Mouse (Mus musculus) midbrain, embryonic 15.5 days (tissue): Measurements from ENCODE around the gene Rpl9-ps1. TPM values are rescaled to one million over a fixed set of nuclear protein-coding genes. Genes with fewer than 3 reads are reported as not detected.

Experiments used
- ATAC-seq: fragments of 200-750 bp; cut with Nextera tagmentation; replicated peaks from 2 replicates; pipeline ENCODE4 v1.8.0; 2017; ENCODE audit warnings: moderate TSS enrichment
- H3K27ac ChIP-seq: fragments of 300-500 bp; sonication (generic); 2 replicates; pipeline ENCODE4 v1.5.1; 2015; ENCODE audit warnings: mild to moderate bottlenecking, inconsistent platforms
- H3K27me3 ChIP-seq: fragments of 300-500 bp; sonication (generic); replicated peaks from 2 replicates; pipeline ENCODE4 v1.6.1; 2015; ENCODE audit warnings: inconsistent platforms
- H3K36me3 ChIP-seq: fragments of 300-500 bp; sonication (generic); replicated peaks from 2 replicates; pipeline ENCODE4 v1.6.1; 2015; ENCODE audit warnings: inconsistent platforms
- H3K4me1 ChIP-seq: fragments of 300-500 bp; sonication (generic); 2 replicates; pipeline ENCODE4 v1.6.1; 2015; ENCODE audit warnings: inconsistent platforms
- H3K4me2 ChIP-seq: fragments of 300-500 bp; sonication (generic); 2 replicates; pipeline ENCODE4 v1.6.1; 2015; ENCODE audit warnings: inconsistent platforms, mild to moderate bottlenecking, moderate library complexity
- H3K4me3 ChIP-seq: fragments of 300-500 bp; sonication (generic); 2 replicates; pipeline ENCODE4 v1.5.1; 2015; ENCODE audit warnings: mild to moderate bottlenecking, inconsistent platforms
- H3K9ac ChIP-seq: fragments of 300-500 bp; sonication (generic); 2 replicates; pipeline ENCODE4 v1.6.1; 2015; ENCODE audit warnings: mild to moderate bottlenecking, inconsistent platforms
- H3K9me3 ChIP-seq: fragments of 300-500 bp; sonication (generic); 2 replicates; pipeline ENCODE4 v1.6.1; 2016; ENCODE audit warnings: inconsistent platforms
- WGBS: fragments of 180-500 bp; shearing (Covaris S2); methylation state at CpG from one replicate; pipeline ENCODE4 v1.1.7; 2015; ENCODE audit warnings: mixed read lengths; 5-methylcytosine and 5-hydroxymethylcytosine counted together
- polyA plus RNA-seq: library from polyadenylated mRNA; unstranded; fragments of >200 nt; fragmentation: Nextera tagmentation; extraction: Ambion mirVana; gene quantifications from 2 replicates; pipeline ENCODE4 v1.2.1, GENCODE M21; 2015

Gene Rpl9-ps1
- polyA plus RNA-seq = not detected in 2 replicates

- WGBS = 88% methylated on average over 1 of the region's 1 CpGs
- H3K9ac ChIP-seq = no peak within 1 kb of the TSS
- no peak within 1 kb of the TSS for H3K4me2 ChIP-seq
- no peaks in the 10 kb centered on the region for H3K4me1 ChIP-seq
- H3K36me3 ChIP-seq = no peaks in the 10 kb centered on the region
- H3K9me3 ChIP-seq = no peaks in the 10 kb centered on the region
- no peaks in the 10 kb centered on the region for H3K27me3 ChIP-seq
- ATAC-seq = no peak
- no peak within 1 kb of the TSS for H3K27ac ChIP-seq
- no peak within 1 kb of the TSS for H3K4me3 ChIP-seq
Measured at GRCm38 (mm10) chr11:83645521-83645920, at the start of gene Rpl9-ps1. TSS of gene Rpl9-ps1 (minus strand) at chr11:83645621.

- H3K9me3 ChIP-seq = no peaks in the 10 kb centered on the region
- no peak overlapping the region for H3K4me2 ChIP-seq
- no peak for ATAC-seq
- no peaks in the 10 kb centered on the region for H3K4me1 ChIP-seq
- H3K4me3 ChIP-seq = no peak overlapping the region
- H3K27ac ChIP-seq = no peak overlapping the region
- H3K27me3 ChIP-seq = no peaks in the 10 kb centered on the region
- 69% methylated on average over 1 of the region's 1 CpGs for WGBS
- no peak overlapping the region for H3K9ac ChIP-seq
- H3K36me3 ChIP-seq = no peaks in the 10 kb centered on the region
Measured at GRCm38 (mm10) chr11:83692008-83692407, 46.6 kb upstream of the Rpl9-ps1 start.

- no peaks in the 10 kb centered on the region for H3K4me1 ChIP-seq
- no peaks in the 10 kb centered on the region for H3K9me3 ChIP-seq
- no peaks in the 10 kb centered on the region for H3K36me3 ChIP-seq
- ATAC-seq = no peak
- no peak overlapping the region for H3K4me3 ChIP-seq
- WGBS = 84% methylated on average over 1 of the region's 1 CpGs
- H3K4me2 ChIP-seq = no peak overlapping the region
- H3K9ac ChIP-seq = no peak overlapping the region
- H3K27ac ChIP-seq = no peak overlapping the region
- H3K27me3 ChIP-seq = no peaks in the 10 kb centered on the region
Measured at GRCm38 (mm10) chr11:83689918-83690317, 44.5 kb upstream of the Rpl9-ps1 start.

DNA sequence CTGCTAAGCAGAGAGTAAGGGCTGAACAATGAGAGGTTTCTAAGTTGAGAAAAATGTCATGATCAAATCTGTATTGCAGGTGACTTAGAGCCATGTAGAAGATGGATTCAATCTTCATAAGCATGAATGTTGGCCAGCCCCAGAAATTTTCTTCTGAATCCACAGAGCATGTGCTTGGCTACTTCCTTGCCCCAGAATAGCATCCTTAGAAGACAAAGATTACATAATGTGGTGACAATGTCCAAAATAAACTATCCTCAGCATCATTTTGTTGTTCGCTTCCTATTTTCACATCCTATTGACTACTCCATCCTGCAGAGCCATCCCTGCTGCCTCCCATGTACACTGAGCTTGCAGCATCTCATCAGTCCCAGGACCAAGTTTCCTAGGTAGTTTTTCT is 30.2 kb upstream of the Rpl9-ps1 start:
- no peak overlapping the region for H3K4me2 ChIP-seq
- no peaks in the 10 kb centered on the region for H3K4me1 ChIP-seq
- no peak overlapping the region for H3K9ac ChIP-seq
- H3K9me3 ChIP-seq = no peaks in the 10 kb centered on the region
- 95% methylated on average over 1 of the region's 1 CpGs for WGBS
- H3K27ac ChIP-seq = no peak overlapping the region
- no peak for ATAC-seq
- no peaks in the 10 kb centered on the region for H3K27me3 ChIP-seq
- no peak overlapping the region for H3K4me3 ChIP-seq
- no peaks in the 10 kb centered on the region for H3K36me3 ChIP-seq

DNA sequence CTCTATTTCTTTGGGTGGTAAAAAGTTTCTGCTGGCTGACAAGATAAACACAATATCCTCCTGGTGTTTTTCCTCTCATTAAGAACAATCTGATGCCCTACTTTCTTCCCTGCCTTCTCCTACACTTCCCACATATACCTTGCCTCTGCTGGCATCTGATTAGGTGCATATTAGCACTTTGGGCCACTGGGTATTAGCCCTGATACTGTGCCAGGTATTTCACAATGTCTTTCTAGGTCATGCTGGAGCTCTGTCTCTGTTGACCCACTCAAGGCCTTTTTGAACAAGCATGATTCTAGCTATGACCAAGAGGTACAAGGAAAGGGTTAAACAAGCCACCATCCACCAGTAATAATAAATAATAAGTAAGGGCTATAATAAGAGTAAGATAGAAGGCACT is 26.3 kb upstream of the Rpl9-ps1 start:
- H3K36me3 ChIP-seq = no peaks in the 10 kb centered on the region
- no peak overlapping the region for H3K4me2 ChIP-seq
- ATAC-seq = no peak
- H3K4me1 ChIP-seq = no peaks in the 10 kb centered on the region
- H3K9me3 ChIP-seq = no peaks in the 10 kb centered on the region
- no peak overlapping the region for H3K4me3 ChIP-seq
- no peaks in the 10 kb centered on the region for H3K27me3 ChIP-seq
- no peak overlapping the region for H3K9ac ChIP-seq
- H3K27ac ChIP-seq = no peak overlapping the region

DNA sequence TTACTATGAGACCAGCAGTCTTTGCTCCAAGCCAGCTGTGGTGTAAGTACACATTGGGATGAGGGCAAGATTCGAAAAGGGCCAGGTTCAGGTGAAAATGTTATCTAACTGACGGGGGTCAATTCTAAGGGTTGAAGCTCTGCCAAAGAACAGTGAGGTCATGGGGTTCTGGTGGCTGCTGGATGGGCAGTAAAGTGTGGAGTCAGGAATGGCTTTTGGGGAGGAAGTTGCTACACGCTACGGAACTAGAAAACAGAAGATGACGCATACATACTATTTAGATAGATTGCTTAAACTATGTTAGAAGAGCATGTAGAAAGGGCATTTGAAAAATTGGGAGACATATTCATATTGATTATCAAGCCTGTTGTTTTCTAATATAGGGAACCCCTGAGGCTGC is 18.1 kb upstream of the Rpl9-ps1 start:
- H3K4me3 ChIP-seq = no peak overlapping the region
- no peaks in the 10 kb centered on the region for H3K36me3 ChIP-seq
- H3K27ac ChIP-seq = no peak overlapping the region
- 90% methylated on average over 5 of the region's 5 CpGs for WGBS
- H3K4me2 ChIP-seq = no peak overlapping the region
- H3K9ac ChIP-seq = no peak overlapping the region
- no peaks in the 10 kb centered on the region for H3K9me3 ChIP-seq
- no peaks in the 10 kb centered on the region for H3K4me1 ChIP-seq
- H3K27me3 ChIP-seq = no peaks in the 10 kb centered on the region
- ATAC-seq = no peak

DNA sequence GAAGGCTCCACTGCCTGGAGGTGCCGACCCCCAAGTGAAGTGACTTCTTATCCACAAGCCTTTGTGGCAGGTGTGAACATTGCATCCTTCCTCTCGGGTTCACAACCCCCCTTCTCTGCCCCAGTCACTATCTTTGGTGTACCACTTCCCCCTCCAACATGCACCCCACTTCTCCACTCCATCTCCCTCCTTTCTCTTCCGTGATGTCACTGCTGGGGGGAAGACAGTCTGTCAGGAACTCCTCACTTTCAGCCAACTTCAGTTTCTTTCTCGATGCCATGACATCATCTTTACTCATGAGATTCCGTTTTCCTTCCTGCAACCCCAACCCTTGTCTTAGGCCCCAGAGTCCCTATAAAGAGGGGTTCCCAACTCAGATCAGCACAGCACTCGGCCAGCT is 16.8 kb upstream of the Rpl9-ps1 start, which contains the start of gene Ccl4:
Gene Ccl4 (plus strand): TSS at position 381 of the 400 bp plus-strand sequence.
- no peaks in the 10 kb centered on the region for H3K9me3 ChIP-seq
- H3K4me2 ChIP-seq = no peak within 1 kb of the TSS
- H3K4me3 ChIP-seq = no peak within 1 kb of the TSS
- WGBS = 83% methylated on average over 6 of the region's 6 CpGs
- H3K27me3 ChIP-seq = no peaks in the 10 kb centered on the region
- H3K4me1 ChIP-seq = no peaks in the 10 kb centered on the region
- no peak within 1 kb of the TSS for H3K27ac ChIP-seq
- no peak within 1 kb of the TSS for H3K9ac ChIP-seq
- H3K36me3 ChIP-seq = no peaks in the 10 kb centered on the region
- no peak for ATAC-seq

GRCm38 (mm10) chr11:83658797-83659196 is 13.4 kb upstream of the Rpl9-ps1 start:
- Histone ChIP-seq H3K9me3 (no peaks in the 10 kb centered on the region), H3K4me3 (no peak overlapping the region), H3K9ac (no peak overlapping the region), H3K36me3 (no peaks in the 10 kb centered on the region), H3K4me2 (no peak overlapping the region), H3K27me3 (no peaks in the 10 kb centered on the region), H3K27ac (no peak overlapping the region), H3K4me1 (no peaks in the 10 kb centered on the region)
- ATAC-seq = no peak
- WGBS = 88% methylated on average over 6 of the region's 6 CpGs

GRCm38 (mm10) chr11:83657508-83657907 is 12.1 kb upstream of the Rpl9-ps1 start:
- no peak overlapping the region for H3K4me2 ChIP-seq
- 89% methylated on average over 3 of the region's 3 CpGs for WGBS
- no peak for ATAC-seq
- no peaks in the 10 kb centered on the region for H3K27me3 ChIP-seq
- H3K9ac ChIP-seq = no peak overlapping the region
- no peak overlapping the region for H3K4me3 ChIP-seq
- no peaks in the 10 kb centered on the region for H3K36me3 ChIP-seq
- H3K9me3 ChIP-seq = no peaks in the 10 kb centered on the region
- H3K4me1 ChIP-seq = no peaks in the 10 kb centered on the region
- no peak overlapping the region for H3K27ac ChIP-seq

DNA sequence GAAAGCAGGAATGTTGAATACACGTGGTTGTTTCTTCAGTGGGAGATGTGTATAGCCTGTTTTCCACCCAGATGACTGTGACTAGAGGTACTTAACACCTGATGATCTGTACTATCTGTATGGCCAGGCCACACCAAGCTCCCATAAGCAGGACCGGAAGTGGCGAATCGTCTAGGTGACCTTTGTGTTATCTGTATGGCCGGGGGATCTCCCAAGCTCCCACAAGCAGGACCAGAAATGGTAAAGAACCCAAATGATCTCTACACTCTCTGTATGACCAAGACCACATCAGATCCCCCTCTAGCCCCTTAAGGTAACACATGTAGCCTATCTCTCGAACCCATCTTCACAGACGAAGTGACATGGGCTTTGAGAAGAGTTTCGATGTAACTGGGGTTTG is 9.2 kb upstream of the Rpl9-ps1 start:
- Histone ChIP-seq H3K27ac (no peak overlapping the region), H3K9me3 (no peaks in the 10 kb centered on the region), H3K4me1 (no peaks in the 10 kb centered on the region), H3K36me3 (no peaks in the 10 kb centered on the region), H3K4me2 (no peak overlapping the region), H3K4me3 (no peak overlapping the region), H3K9ac (no peak overlapping the region), H3K27me3 (no peaks in the 10 kb centered on the region)
- ATAC-seq = no peak
- WGBS = 90% methylated on average over 8 of the region's 8 CpGs

- Histone ChIP-seq H3K27ac (no peak within 1 kb of the TSS), H3K36me3 (no peaks in the 10 kb centered on the region), H3K9ac (no peak within 1 kb of the TSS), H3K4me3 (no peak within 1 kb of the TSS), H3K9me3 (no peaks in the 10 kb centered on the region), H3K27me3 (no peaks in the 10 kb centered on the region), H3K4me2 (no peak within 1 kb of the TSS), H3K4me1 (no peaks in the 10 kb centered on the region)
- no peak for ATAC-seq
- 85% methylated on average over 8 of the region's 8 CpGs for WGBS
Measured at GRCm38 (mm10) chr11:83649305-83649841, 4.0 kb upstream of the Rpl9-ps1 start, which contains the start of gene Ccl3. TSS of gene Ccl3 (minus strand) at chr11:83649355.

GRCm38 (mm10) chr11:83646356-83647149 is 1.1 kb upstream of the Rpl9-ps1 start:
- Histone ChIP-seq H3K4me2 (no peak overlapping the region), H3K9ac (no peak overlapping the region), H3K27me3 (no peaks in the 10 kb centered on the region), H3K4me3 (no peak overlapping the region), H3K9me3 (no peaks in the 10 kb centered on the region), H3K27ac (no peak overlapping the region), H3K36me3 (no peaks in the 10 kb centered on the region), H3K4me1 (no peaks in the 10 kb centered on the region)
- no peak for ATAC-seq
- WGBS = 93% methylated on average over 6 of the region's 6 CpGs

- H3K4me2 ChIP-seq = no peak overlapping the region
- H3K9me3 ChIP-seq = no peaks in the 10 kb centered on the region
- ATAC-seq = no peak
- H3K36me3 ChIP-seq = no peaks in the 10 kb centered on the region
- no peak overlapping the region for H3K4me3 ChIP-seq
- no peaks in the 10 kb centered on the region for H3K4me1 ChIP-seq
- H3K27ac ChIP-seq = no peak overlapping the region
- no peak overlapping the region for H3K9ac ChIP-seq
- no peaks in the 10 kb centered on the region for H3K27me3 ChIP-seq
- WGBS = 89% methylated on average over 2 of the region's 2 CpGs
Measured at GRCm38 (mm10) chr11:83641216-83641615, 4.2 kb downstream of the Rpl9-ps1 start.
